Mouse (Mus musculus) embryo, embryonic 11.5 days (tissue): Measurements from ENCODE around the gene Rbbp8nl.

Source experiments
- DNase-seq: peaks from one replicate; pipeline ENCODE4 v3.0.0-alpha.2; 2012; ENCODE audit warnings: low read depth, low spot score

The Rbbp8nl gene

DNA sequence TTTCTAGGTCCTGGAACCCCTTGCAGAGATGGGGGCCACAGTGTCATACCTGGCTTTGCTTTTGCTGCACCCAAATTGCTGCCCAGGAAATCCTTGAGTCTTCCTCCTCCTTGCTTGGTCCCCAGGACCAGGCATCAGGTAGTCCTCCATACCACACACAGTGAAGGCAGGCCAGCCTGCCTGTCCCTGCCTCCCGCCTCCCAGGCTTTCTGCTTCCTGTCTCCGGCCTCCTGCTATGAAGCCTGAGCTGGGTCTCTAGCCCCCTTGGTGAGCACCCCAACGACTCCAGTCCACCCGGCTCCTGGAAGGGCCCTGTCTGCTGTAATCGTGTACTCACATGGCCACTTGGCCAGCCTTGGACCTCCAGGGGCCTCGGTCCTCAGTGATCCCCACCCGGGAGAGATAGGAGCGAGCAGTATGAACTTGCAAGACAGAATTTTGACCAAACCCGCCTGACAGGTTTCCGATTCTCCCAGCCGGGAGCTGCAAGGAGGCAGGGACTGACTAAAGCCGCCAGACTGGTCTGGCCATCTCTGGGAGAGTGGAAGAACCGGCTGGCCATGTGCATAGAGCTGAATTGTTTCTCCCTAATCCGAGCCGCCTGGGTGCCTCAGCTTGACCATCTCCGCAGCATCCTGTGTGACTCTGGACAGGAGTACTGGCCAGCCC is at the start of gene Rbbp8nl:
TSS of gene Rbbp8nl (minus strand) at position 440 of the 669 bp plus-strand sequence.
- DNase-seq: no peak

GRCm38 (mm10) chr2:180334551-180334986 is 44.9 kb upstream of the Rbbp8nl start, which contains the start of gene Gata5:
TSS of gene Gata5 (minus strand) at chr2:180334699.
- DNase-seq: no peak

DNA sequence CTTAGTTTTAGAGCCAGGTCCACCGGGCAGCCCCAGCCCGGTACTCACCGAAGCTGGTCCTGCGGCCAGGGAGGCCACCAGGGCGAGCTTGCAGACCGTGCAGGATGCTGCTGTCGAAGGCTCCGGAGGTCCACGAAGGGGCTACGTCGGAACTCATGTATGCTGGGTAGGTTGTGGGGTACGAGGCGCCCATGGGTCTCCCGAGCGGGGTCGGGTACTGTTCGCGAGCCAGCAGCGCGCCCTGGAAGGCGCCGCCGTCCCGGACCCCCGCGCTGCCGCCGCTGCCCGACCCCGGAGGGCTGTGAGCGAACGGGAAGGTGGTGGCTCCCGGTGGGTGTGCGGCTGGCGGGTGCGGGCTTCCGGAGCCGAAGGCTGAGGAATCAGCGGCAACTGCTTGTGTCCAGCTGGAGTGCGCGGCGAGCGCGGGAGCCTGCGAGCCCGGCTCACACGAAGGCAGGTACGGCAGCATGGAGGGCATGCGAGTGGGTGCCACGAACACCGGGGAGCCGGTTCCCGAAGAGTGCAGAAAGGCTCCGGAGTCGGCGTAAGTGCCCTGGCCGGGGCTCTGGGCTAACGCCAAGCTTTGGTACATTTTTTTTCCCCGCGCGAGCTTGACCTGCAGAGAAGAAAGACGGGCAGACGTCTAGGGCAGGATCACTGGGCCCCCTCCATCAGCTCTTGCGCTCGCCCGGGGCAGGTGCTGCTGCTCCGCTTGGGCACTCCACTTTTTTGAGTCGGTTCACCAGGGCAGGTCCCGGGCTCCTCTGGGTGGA is 44.3 kb upstream of the Rbbp8nl start:
- no peak for DNase-seq

DNA sequence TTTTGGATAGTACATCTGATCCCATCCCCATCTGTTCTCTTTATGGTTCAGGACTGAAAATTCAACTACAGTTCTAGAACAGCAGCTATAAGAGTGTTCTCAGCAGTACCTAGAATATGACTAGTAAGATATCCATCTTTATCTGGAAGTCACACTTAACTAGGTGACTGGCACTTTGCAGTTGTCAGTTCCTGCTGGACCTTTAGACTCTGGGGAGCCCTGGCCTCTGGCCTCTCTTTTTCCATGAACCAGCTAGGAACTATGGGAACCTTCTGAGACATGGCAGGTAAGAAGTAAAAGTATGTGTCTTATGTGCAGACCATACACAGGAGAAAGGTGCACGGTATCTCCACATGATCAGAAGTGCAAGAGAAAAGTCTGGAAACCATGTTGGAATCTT is 39.8 kb upstream of the Rbbp8nl start:
- DNase-seq: no peak

- DNase-seq: no peak
Observed at GRCm38 (mm10) chr2:180322674-180323355, 33.1 kb upstream of the Rbbp8nl start.

DNA sequence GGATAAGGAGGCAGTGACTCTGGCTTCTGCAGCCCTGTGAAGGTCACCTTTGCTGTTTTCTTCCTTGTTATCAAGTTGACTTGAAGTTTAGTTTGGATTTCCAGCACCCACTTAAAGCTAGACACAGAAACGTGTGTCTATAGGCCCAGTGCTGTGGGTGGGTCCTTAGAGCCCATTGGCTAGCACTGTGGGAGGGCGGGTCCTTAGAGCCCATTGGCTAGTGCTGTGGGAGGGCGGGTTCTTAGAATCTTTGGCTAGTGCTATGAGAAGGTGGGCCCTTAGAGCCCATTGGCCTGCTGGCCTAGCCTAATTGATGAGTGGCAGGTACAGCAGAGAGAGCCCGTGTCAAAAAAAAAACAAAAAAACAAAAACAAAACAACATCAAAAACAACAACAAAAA is 30.5 kb upstream of the Rbbp8nl start:
- DNase-seq: no peak

GRCm38 (mm10) chr2:180317591-180317990 is 27.9 kb upstream of the Rbbp8nl start:
- DNase-seq: no peak

GRCm38 (mm10) chr2:180314292-180314691 is 24.6 kb upstream of the Rbbp8nl start:
- DNase-seq: no peak

- DNase-seq: no peak
Observed at GRCm38 (mm10) chr2:180311147-180311546, 21.5 kb upstream of the Rbbp8nl start.

DNA sequence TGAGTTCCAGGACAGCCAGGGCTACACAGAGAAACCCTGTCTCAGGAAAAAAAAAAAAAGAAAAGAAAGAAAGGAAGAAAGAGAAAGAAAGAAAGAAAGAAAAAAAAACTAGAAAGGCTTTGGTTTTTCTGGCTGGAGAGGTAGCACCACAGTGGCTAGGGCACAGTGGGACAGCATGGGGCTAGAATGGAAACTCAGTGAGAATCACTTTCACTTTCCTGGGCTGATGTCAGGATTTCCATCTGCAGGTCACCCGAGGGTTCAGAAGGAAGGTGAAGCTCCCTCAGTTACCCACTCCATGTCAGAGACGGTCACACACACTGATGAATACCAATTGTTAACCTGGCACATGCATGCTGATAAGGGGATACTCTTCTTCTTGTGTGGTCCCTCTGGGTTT is 18.0 kb upstream of the Rbbp8nl start:
- DNase-seq: no peak

- no peak for DNase-seq
Observed at GRCm38 (mm10) chr2:180306423-180307168, 16.9 kb upstream of the Rbbp8nl start.

- no peak for DNase-seq
Observed at GRCm38 (mm10) chr2:180306009-180306408, 16.3 kb upstream of the Rbbp8nl start.

- no peak for DNase-seq
Observed at GRCm38 (mm10) chr2:180305490-180305889, 15.8 kb upstream of the Rbbp8nl start.

GRCm38 (mm10) chr2:180304554-180304953 is 14.9 kb upstream of the Rbbp8nl start:
- DNase-seq: no peak

DNA sequence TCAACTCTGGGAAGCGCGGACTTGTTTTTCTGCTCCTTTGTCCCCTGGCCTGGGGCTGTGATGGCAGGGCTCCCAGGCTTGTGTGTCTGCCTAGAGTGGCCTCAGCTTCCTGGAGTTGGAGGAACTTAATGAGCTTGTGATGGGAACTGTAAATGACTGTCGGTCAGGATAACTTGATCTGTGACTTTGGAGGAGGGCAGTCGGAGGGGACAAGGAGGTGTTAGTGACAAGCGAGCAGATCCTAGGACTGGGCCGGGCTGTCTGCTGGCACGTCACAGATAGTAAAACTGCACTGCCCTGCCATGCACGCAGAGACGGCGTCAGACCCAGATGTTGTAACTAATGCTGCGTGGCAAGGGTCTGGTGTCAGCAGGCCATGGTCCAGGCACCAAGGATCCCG is 13.8 kb upstream of the Rbbp8nl start:
- DNase-seq: no peak

DNA sequence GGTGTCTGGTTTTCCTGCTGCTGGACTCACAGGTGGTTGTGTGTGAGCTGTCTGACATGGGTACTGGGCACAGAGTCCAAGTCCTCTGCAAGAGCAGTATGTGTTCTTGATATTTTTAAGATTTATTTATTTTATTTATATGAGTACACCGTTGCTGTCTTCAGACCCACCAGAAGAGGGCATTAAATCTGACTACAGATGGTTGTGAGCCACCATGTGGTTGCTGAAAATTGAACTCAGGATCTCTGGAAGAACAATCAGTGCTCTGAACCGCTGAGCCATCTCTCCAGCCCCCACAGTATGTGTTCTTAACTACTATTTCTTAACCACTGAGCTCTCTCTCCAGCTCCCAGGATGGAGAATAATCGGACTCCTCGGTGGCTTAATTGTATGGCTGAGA is 12.5 kb upstream of the Rbbp8nl start:
- no peak for DNase-seq

- no peak for DNase-seq
Observed at GRCm38 (mm10) chr2:180300771-180301170, 11.1 kb upstream of the Rbbp8nl start.

DNA sequence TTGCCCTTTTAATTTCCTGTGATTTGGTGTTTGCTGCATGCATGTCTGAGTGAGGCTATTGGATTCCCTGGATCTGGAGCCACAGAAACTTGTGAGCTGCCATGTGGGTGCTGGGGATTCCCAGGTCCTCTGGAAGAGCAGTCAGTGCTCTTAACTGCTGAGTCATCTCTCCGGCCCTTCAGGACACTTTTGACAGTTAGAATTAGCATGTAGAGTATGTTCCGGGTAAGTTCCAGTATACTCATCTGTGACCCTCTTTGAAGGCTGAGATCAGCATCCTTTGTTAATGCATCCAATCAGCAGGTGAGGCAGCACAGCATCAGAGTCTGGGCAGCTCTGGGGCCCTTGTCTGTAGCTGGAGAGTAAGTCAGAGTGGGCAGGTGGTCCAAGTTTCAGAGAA is 10.6 kb upstream of the Rbbp8nl start:
- no peak for DNase-seq

GRCm38 (mm10) chr2:180292906-180293305 is 3.2 kb upstream of the Rbbp8nl start:
- no peak for DNase-seq

DNA sequence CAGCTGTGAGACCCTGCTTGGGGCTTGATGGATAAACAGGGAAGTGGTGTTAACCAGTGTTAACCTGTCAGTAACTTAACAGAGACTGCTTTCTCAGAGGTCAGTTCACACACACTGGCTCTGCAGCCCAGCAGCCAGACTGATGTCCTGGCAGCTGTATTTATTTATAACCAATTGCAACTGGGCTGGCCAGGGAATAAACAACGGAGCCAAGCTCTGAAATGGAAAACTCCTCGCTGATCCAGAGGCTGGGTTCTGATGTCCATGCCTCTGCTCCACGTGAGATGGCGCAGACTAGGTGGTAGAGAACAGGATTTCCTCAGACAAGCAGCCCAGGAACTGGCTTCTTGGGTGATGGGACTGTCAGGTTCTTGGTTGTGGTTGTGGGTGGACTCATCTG is 2.3 kb upstream of the Rbbp8nl start:
- DNase-seq: no peak

- DNase-seq: no peak
Observed at GRCm38 (mm10) chr2:180291566-180291965, 1.9 kb upstream of the Rbbp8nl start.

- DNase-seq: no peak
Observed at GRCm38 (mm10) chr2:180290503-180290902, 824 bp upstream of the Rbbp8nl start.
